Mouse (Mus musculus) embryonic facial prominence, embryonic 14.5 days (tissue): ENCODE measurements at regions not wholly inside any gene's neighbourhood (a gene's known extent, or its start where the extent isn't known, plus 50 kb on each side); places are given as distances from the start of the nearest gene placed in this dataset.

ENCODE experiments used
- ATAC-seq: fragments of 200-750 bp; cut with Nextera tagmentation; 2 replicates; pipeline ENCODE4 v1.8.0; 2017; ENCODE audit warnings: low read depth, moderate number of reproducible peaks, moderate TSS enrichment
- DNase-seq: peaks from one replicate; pipeline ENCODE4 v3.0.0-alpha.2; 2015; ENCODE audit warnings: low spot score
- H3K27ac ChIP-seq: fragments of 300-500 bp; sonication (generic); replicated peaks from 2 replicates; pipeline ENCODE4 v1.5.1; 2014; ENCODE audit warnings: low read depth, mild to moderate bottlenecking, low read length, moderate library complexity
- H3K27me3 ChIP-seq: fragments of 300-500 bp; sonication (generic); replicated peaks from 2 replicates; pipeline ENCODE4 v1.6.1; 2014; ENCODE audit warnings: low read length; ENCODE audit not compliant: control insufficient read depth, insufficient read depth
- H3K36me3 ChIP-seq: fragments of 300-500 bp; sonication (generic); 2 replicates; pipeline ENCODE4 v1.6.1; 2014; ENCODE audit warnings: low read length, mixed read lengths; ENCODE audit not compliant: control insufficient read depth, insufficient read depth
- H3K4me1 ChIP-seq: fragments of 300-500 bp; sonication (generic); 2 replicates; pipeline ENCODE4 v1.6.1; 2014; ENCODE audit warnings: antibody characterized with exemption, low read length; ENCODE audit not compliant: control insufficient read depth, insufficient read depth
- H3K4me2 ChIP-seq: fragments of 300-500 bp; sonication (generic); 2 replicates; pipeline ENCODE4 v1.6.1; 2014; ENCODE audit warnings: low read depth, mild to moderate bottlenecking, low read length, moderate library complexity, mixed read lengths
- H3K4me3 ChIP-seq: fragments of 300-500 bp; sonication (generic); 2 replicates; pipeline ENCODE4 v1.5.1; 2014; ENCODE audit warnings: low read depth, mild to moderate bottlenecking, low read length
- H3K9ac ChIP-seq: fragments of 300-500 bp; sonication (generic); 2 replicates; pipeline ENCODE4 v1.6.1; 2014; ENCODE audit warnings: low read depth, mild to moderate bottlenecking, low read length, moderate library complexity, mixed read lengths
- H3K9me3 ChIP-seq: fragments of 300-500 bp; sonication (generic); 2 replicates; pipeline ENCODE4 v1.6.1; 2016; ENCODE audit warnings: low read length; ENCODE audit not compliant: control insufficient read depth
- WGBS: fragments of 180-500 bp; shearing (Covaris S2); extraction: QIAGEN DNeasy Blood & Tissue Kit; methylation state at CpG from one replicate; pipeline ENCODE4 v1.1.7; 2014; 5-methylcytosine and 5-hydroxymethylcytosine counted together

- DNase-seq (no peak), ATAC-seq (no peak)
- Histone ChIP-seq H3K36me3 (no peaks in the 10 kb centered on the region), H3K9ac (no peak overlapping the region), H3K4me1 (no peaks in the 10 kb centered on the region), H3K9me3 (no peaks in the 10 kb centered on the region), H3K4me2 (no peak overlapping the region), H3K27me3 (no peaks in the 10 kb centered on the region), H3K27ac (no peak overlapping the region), H3K4me3 (no peak overlapping the region)
- WGBS = 83% methylated on average over 4 of the region's 4 CpGs
Measured at GRCm38 (mm10) chr9:74671356-74671952, 190.3 kb upstream of the Onecut1 start.

GRCm38 (mm10) chr9:74672261-74672660 is 189.5 kb upstream of the Onecut1 start:
- 85% methylated on average over 7 of the region's 7 CpGs for WGBS
- Histone ChIP-seq H3K9me3 (no peaks in the 10 kb centered on the region), H3K4me1 (no peaks in the 10 kb centered on the region), H3K36me3 (no peaks in the 10 kb centered on the region), H3K4me2 (no peak overlapping the region), H3K9ac (no peak overlapping the region), H3K27me3 (no peaks in the 10 kb centered on the region), H3K27ac (no peak overlapping the region), H3K4me3 (no peak overlapping the region)
- no peak for ATAC-seq
- DNase-seq = no peak

GRCm38 (mm10) chr9:74698229-74698628 is 163.5 kb upstream of the Onecut1 start:
- no peak overlapping the region for H3K4me2 ChIP-seq
- H3K9me3 ChIP-seq = no peaks in the 10 kb centered on the region
- ATAC-seq = no peak
- no peak overlapping the region for H3K27ac ChIP-seq
- H3K9ac ChIP-seq = no peak overlapping the region
- no peak overlapping the region for H3K4me3 ChIP-seq
- no peak for DNase-seq
- no peaks in the 10 kb centered on the region for H3K27me3 ChIP-seq
- H3K36me3 ChIP-seq = no peaks in the 10 kb centered on the region
- H3K4me1 ChIP-seq = no peaks in the 10 kb centered on the region
- WGBS = 71% methylated on average over 8 of the region's 8 CpGs

GRCm38 (mm10) chr9:74705698-74706097 is 156.0 kb upstream of the Onecut1 start:
- DNase-seq = no peak
- H3K27me3 ChIP-seq = no peaks in the 10 kb centered on the region
- H3K9ac ChIP-seq = no peak overlapping the region
- H3K4me3 ChIP-seq = no peak overlapping the region
- 48% methylated on average over 4 of the region's 4 CpGs for WGBS
- no peak overlapping the region for H3K4me2 ChIP-seq
- H3K36me3 ChIP-seq = no peaks in the 10 kb centered on the region
- no peaks in the 10 kb centered on the region for H3K9me3 ChIP-seq
- H3K4me1 ChIP-seq = no peaks in the 10 kb centered on the region
- no peak for ATAC-seq
- H3K27ac ChIP-seq = no peak overlapping the region

GRCm38 (mm10) chr9:74707608-74708007 is 154.1 kb upstream of the Onecut1 start:
- 45% methylated on average over 1 of the region's 1 CpGs for WGBS
- no peaks in the 10 kb centered on the region for H3K36me3 ChIP-seq
- ATAC-seq = no peak

GRCm38 (mm10) chr9:74711698-74712097 is 150.0 kb upstream of the Onecut1 start:
- Histone ChIP-seq H3K9ac (no peak overlapping the region), H3K4me1 (no peaks in the 10 kb centered on the region), H3K27ac (no peak overlapping the region), H3K4me2 (no peak overlapping the region), H3K9me3 (no peaks in the 10 kb centered on the region), H3K4me3 (no peak overlapping the region), H3K36me3 (no peaks in the 10 kb centered on the region), H3K27me3 (no peaks in the 10 kb centered on the region)
- DNase-seq = no peak
- ATAC-seq = no peak
- WGBS = 89% methylated on average over 10 of the region's 10 CpGs

More at GRCm38 (mm10) chr9:74707608-74708007, 154.1 kb upstream of the Onecut1 start:
- no peak for DNase-seq
- H3K4me1 ChIP-seq = no peaks in the 10 kb centered on the region
- no peaks in the 10 kb centered on the region for H3K27me3 ChIP-seq
- no peak overlapping the region for H3K27ac ChIP-seq
- H3K4me3 ChIP-seq = no peak overlapping the region
- no peaks in the 10 kb centered on the region for H3K9me3 ChIP-seq
- no peak overlapping the region for H3K4me2 ChIP-seq
- H3K9ac ChIP-seq = no peak overlapping the region

GRCm38 (mm10) chr9:74732451-74732850 is 129.3 kb upstream of the Onecut1 start:
- whole genome bisulfite sequencing = 81% methylated on average over 5 of the region's 5 CpGs

GRCm38 (mm10) chr9:74741949-74742348 is 119.8 kb upstream of the Onecut1 start:
- H3K27ac ChIP-seq = no peak overlapping the region
- no peaks in the 10 kb centered on the region for H3K27me3 ChIP-seq
- DNase-seq (peak; percentile 1), ATAC-seq (no peak)
- H3K36me3 ChIP-seq = no peaks in the 10 kb centered on the region
- H3K4me2 ChIP-seq = no peak overlapping the region
- no peak overlapping the region for H3K4me3 ChIP-seq
- WGBS = 72% methylated on average over 2 of the region's 2 CpGs
- no peaks in the 10 kb centered on the region for H3K9me3 ChIP-seq
- H3K9ac ChIP-seq = no peak overlapping the region
- H3K4me1 ChIP-seq = no peaks in the 10 kb centered on the region

More at GRCm38 (mm10) chr9:74732451-74732850, 129.3 kb upstream of the Onecut1 start:
- Histone ChIP-seq H3K9ac (no peak overlapping the region), H3K4me2 (no peak overlapping the region), H3K27ac (no peak overlapping the region), H3K9me3 (no peaks in the 10 kb centered on the region), H3K4me3 (no peak overlapping the region), H3K4me1 (no peaks in the 10 kb centered on the region), H3K36me3 (no peaks in the 10 kb centered on the region), H3K27me3 (no peaks in the 10 kb centered on the region)
- DNase-seq (no peak), ATAC-seq (no peak)

GRCm38 (mm10) chr9:74747886-74748285 is 113.8 kb upstream of the Onecut1 start:
- Histone ChIP-seq H3K4me3 (no peak overlapping the region), H3K4me1 (no peaks in the 10 kb centered on the region), H3K27me3 (no peaks in the 10 kb centered on the region), H3K9ac (no peak overlapping the region), H3K27ac (no peak overlapping the region), H3K36me3 (no peaks in the 10 kb centered on the region), H3K4me2 (no peak overlapping the region), H3K9me3 (no peaks in the 10 kb centered on the region)
- no peak for DNase-seq
- ATAC-seq = no peak
- 75% methylated on average over 7 of the region's 7 CpGs for WGBS
